Mouse (Mus musculus) liver, adult 10 weeks (tissue): ENCODE data around the gene D430041D05Rik. TPM values are rescaled to one million over a fixed set of nuclear protein-coding genes. Genes with fewer than 3 reads are reported as not detected.

Experiments used
- polyA plus RNA-seq: library from polyadenylated mRNA; stranded (reverse); fragments of 350-450 nt; fragmentation: Illumina TruSeq; extraction: RNeasy Lipid Tissue Mini Kit (QIAGEN cat#74804); gene quantifications from one replicate; pipeline ENCODE4 v1.2.3, GENCODE M21; 2014; ENCODE audit warnings: low read depth, low replicate concordance

The D430041D05Rik gene
- not detected for polyA plus RNA-seq

GRCm38 (mm10) chr2:104410963-104411545 lies at the start of gene D430041D05Rik:
Gene D430041D05Rik (minus strand): TSS chr2:104411013.

GRCm38 (mm10) chr2:104122505-104123378 lies 288.1 kb downstream of the D430041D05Rik start, which contains the start of gene A930018P22Rik:
Gene A930018P22Rik (plus strand): TSS chr2:104122769.

GRCm38 (mm10) chr2:104095741-104096213 lies 315.0 kb downstream of the D430041D05Rik start, which contains the start of gene Cd59a:
Gene Cd59a (plus strand): TSS chr2:104095801.

Other genes with a start within 250 kb of the D430041D05Rik start
- 48.6 TPM for gene Hipk3, start 83.4 kb upstream of the D430041D05Rik start, polyA plus RNA-seq
- gene Cstf3, start 179.5 kb upstream of the D430041D05Rik start, polyA plus RNA-seq: 33.1 TPM